ENCODE assay signal across 1 mouse cellular context in the genomic region with DNA sequence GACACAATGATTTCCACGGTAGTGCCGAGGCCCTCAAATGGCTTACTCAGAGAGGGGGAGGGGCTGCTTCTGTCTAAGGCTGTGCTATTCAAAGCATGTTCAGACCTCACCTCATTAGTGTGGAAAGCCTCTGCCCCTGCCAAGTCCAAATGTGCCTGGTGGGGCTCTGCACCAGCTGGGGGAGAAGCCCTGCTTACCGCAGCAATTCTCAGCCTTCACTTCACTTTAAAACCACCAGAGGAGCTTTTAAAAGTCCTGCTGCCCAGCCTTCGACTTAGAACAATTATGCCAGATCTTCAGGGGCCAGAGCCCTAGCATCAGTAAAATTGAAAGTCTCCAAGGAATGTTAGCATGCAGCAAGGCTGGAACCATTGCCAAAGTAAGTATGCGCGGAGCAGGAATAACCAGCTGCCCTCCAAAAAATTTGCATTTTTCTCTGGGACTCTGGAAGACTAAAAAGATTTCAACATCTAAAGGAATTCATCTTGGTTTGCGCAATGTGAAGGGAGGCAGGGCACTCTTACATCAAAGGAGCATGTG.
A peak's percentile ranks its signal among the peaks of the same experiment; 100 is the strongest.
TF ChIP-seq lines count a peak whose summit lies in the region.

No protein-coding gene starts in this region.

TF ChIP-seq in CH12.LX, 34 proteins besides CTCF, POLR2A, EP300 and RAD21:
- TF ChIP-seq MAFK (IDR thresholded peaks at IDR 0.05; ENCODE audit: insufficient replicate concordance, low read length) (peak; percentile 75; the same call in 1 of the 2 replicates), MYC (IDR thresholded peaks at IDR 0.05; ENCODE audit: low read depth, low read length) (no peak), USF1 (IDR thresholded peaks at IDR 0.05; ENCODE audit: low read depth, low read length) (no peak), ZNF384 (IDR thresholded peaks at IDR 0.05; ENCODE audit: low read depth, low read length) (no peak), MEF2A (IDR thresholded peaks at IDR 0.05; ENCODE audit: borderline replicate concordance, low read depth, low read length) (peak; percentile 51; the same call in 1 of the 2 replicates), CHD1 (IDR thresholded peaks at IDR 0.05; ENCODE audit: low read depth, low read length) (peak; percentile 4; the same call in 1 of the 2 replicates), ZMIZ1 (IDR thresholded peaks at IDR 0.05; ENCODE audit: low read depth, low read length) (no peak), JUND (conservative IDR thresholded peaks at IDR 0.05; ENCODE audit: low read depth, low read length) (no peak), IRF4 (IDR thresholded peaks at IDR 0.05; ENCODE audit: low read depth, low read length) (no peak; the same call in 1 of the 2 replicates), GABPA (IDR thresholded peaks at IDR 0.05; ENCODE audit: insufficient replicate concordance, low read depth, low read length) (no peak), TCF12 (IDR thresholded peaks at IDR 0.05; ENCODE audit: low read depth, low read length) (peak; percentile 57; the same call in 1 of the 2 replicates), E2F4 (IDR thresholded peaks at IDR 0.05; ENCODE audit: insufficient replicate concordance, low read depth, low read length) (no peak), RCOR1 (conservative IDR thresholded peaks at IDR 0.05; ENCODE audit: low read depth, low read length) (no peak), MAX (IDR thresholded peaks at IDR 0.05; ENCODE audit: low read length) (0 out of 2 replicates have a peak, but pooled peaks have one; percentile 29), PAX5 (IDR thresholded peaks at IDR 0.05; ENCODE audit: low read length) (no peak), TBP (conservative IDR thresholded peaks at IDR 0.05; ENCODE audit: low read depth, low read length) (0 out of 2 replicates have a peak, but pooled peaks have one; percentile 52), ZKSCAN1 (IDR thresholded peaks at IDR 0.05; ENCODE audit: borderline replicate concordance, low read depth, low read length) (no peak), ELF1 (IDR thresholded peaks at IDR 0.05; ENCODE audit: low read depth, low read length) (no peak), JUN (IDR thresholded peaks at IDR 0.05; ENCODE audit: insufficient read depth, low read depth, low read length) (no peak), SMC3 (IDR thresholded peaks at IDR 0.05; ENCODE audit: low read depth, low read length) (no peak; the same call in 1 of the 2 replicates), KAT2A (IDR thresholded peaks at IDR 0.05; ENCODE audit: insufficient replicate concordance, low read length) (no peak), HCFC1 (IDR thresholded peaks at IDR 0.05; ENCODE audit: low read depth, low read length) (no peak), MAZ (IDR thresholded peaks at IDR 0.05; ENCODE audit: low read depth, low read length) (no peak), NELFE (IDR thresholded peaks at IDR 0.05; ENCODE audit: low read depth, low read length) (no peak), UBTF (IDR thresholded peaks at IDR 0.05; ENCODE audit: low read depth, low read length) (no peak), POLR2AphosphoS2 (IDR thresholded peaks at IDR 0.05; ENCODE audit: low read depth, low read length) (no peak), MXI1 (IDR thresholded peaks at IDR 0.05; ENCODE audit: low read depth, low read length) (no peak), BHLHE40 (IDR thresholded peaks at IDR 0.05; ENCODE audit: low read depth, low read length) (0 out of 2 replicates have a peak, but pooled peaks have one; percentile 28), ZC3H11A (IDR thresholded peaks at IDR 0.05; ENCODE audit: low read depth, low read length) (no peak), ETS1 (conservative IDR thresholded peaks at IDR 0.05; ENCODE audit: low read depth, low read length) (peak; percentile 82), USF2 (conservative IDR thresholded peaks at IDR 0.05; ENCODE audit: low read depth, low read length) (no peak), SIN3A (IDR thresholded peaks at IDR 0.05; ENCODE audit: low read length) (peak; percentile 43; the same call in 1 of the 2 replicates), CHD2 (IDR thresholded peaks at IDR 0.05; ENCODE audit: low read length) (peak; percentile 41; the same call in 1 of the 2 replicates), NRF1 (IDR thresholded peaks at IDR 0.05; ENCODE audit: low read depth, low read length) (no peak)
